Mouse (Mus musculus): ENCODE data around the gene Phox2a. TPM values are rescaled to one million over a fixed set of nuclear protein-coding genes. Genes with fewer than 3 reads are reported as not detected.

Phox2a gene
- polyA plus RNA-seq, 1 experiment from 2014 or later = not detected

- Histone ChIP-seq H3K4me3 (ENCODE audit: low read depth, low read length) (no peak overlapping the region), H3K36me3 (ENCODE audit: control insufficient read depth, insufficient read depth, low read length) (peaks cover 20% of the 10 kb centered on the region; the same call in 1 of the 2 replicates), H3K27me3 (ENCODE audit: control insufficient read depth, insufficient read depth, low read length) (peaks cover 33% of the 10 kb centered on the region), H3K9me3 (ENCODE audit: control insufficient read depth, low read length) (no peaks in the 10 kb centered on the region), H3K4me2 (ENCODE audit: low read depth, severe bottlenecking) (0 out of 2 replicates have a peak overlapping the region, but pooled peaks have one; percentile 82), H3K4me1 (ENCODE audit: control insufficient read depth, insufficient read depth, low read length) (peaks cover 19% of the 10 kb centered on the region), H3K9ac (ENCODE audit: low read length) (no peak overlapping the region), H3K27ac (replicated peaks; ENCODE audit: low read depth, low read length) (no peak overlapping the region)
- WGBS = 24% methylated on average over 31 of the region's 32 CpGs
- ATAC-seq (ENCODE audit: insufficient number of reproducible peaks, low FRiP score, low TSS enrichment, low read depth) (0 out of 2 replicates have a peak, but pooled peaks have one; percentile 7), DNase-seq (ENCODE audit: low spot score) (peak; percentile 59)
Observed at GRCm38 (mm10) chr7:101822836-101823757, 5.0 kb downstream of the Phox2a start.

GRCm38 (mm10) chr7:101823758-101824630 is 5.9 kb downstream of the Phox2a start:
- no peak overlapping the region for H3K4me3 ChIP-seq (ENCODE audit: low read depth, low read length)

GRCm38 (mm10) chr7:101830373-101830772 is 12.3 kb downstream of the Phox2a start:
- DNase-seq (ENCODE audit: low spot score) (no peak), ATAC-seq (ENCODE audit: insufficient number of reproducible peaks, low FRiP score, low TSS enrichment, low read depth) (no peak)
- 93% methylated on average over 3 of the region's 3 CpGs for WGBS
- Histone ChIP-seq H3K36me3 (ENCODE audit: control insufficient read depth, insufficient read depth, low read length) (peaks cover 42% of the 10 kb centered on the region), H3K4me1 (ENCODE audit: control insufficient read depth, insufficient read depth, low read length) (peaks cover 8% of the 10 kb centered on the region), H3K9me3 (ENCODE audit: control insufficient read depth, low read length) (no peaks in the 10 kb centered on the region), H3K4me2 (ENCODE audit: low read depth, severe bottlenecking) (no peak overlapping the region), H3K9ac (ENCODE audit: low read length) (no peak overlapping the region), H3K27me3 (ENCODE audit: control insufficient read depth, insufficient read depth, low read length) (no peaks in the 10 kb centered on the region), H3K27ac (replicated peaks; ENCODE audit: low read depth, low read length) (no peak overlapping the region), H3K4me3 (ENCODE audit: low read depth, low read length) (no peak overlapping the region)

More at GRCm38 (mm10) chr7:101823758-101824630, 5.9 kb downstream of the Phox2a start:
- peaks cover 24% of the 10 kb centered on the region for H3K27me3 ChIP-seq (ENCODE audit: control insufficient read depth, insufficient read depth, low read length)
- no peaks in the 10 kb centered on the region for H3K9me3 ChIP-seq (ENCODE audit: control insufficient read depth, low read length)
- no peak overlapping the region for H3K4me2 ChIP-seq (ENCODE audit: low read depth, severe bottlenecking)
- peak; percentile 27 for DNase-seq (ENCODE audit: low spot score)
- no peak overlapping the region for H3K27ac ChIP-seq (replicated peaks; ENCODE audit: low read depth, low read length)
- ATAC-seq (ENCODE audit: insufficient number of reproducible peaks, low FRiP score, low TSS enrichment, low read depth) = no peak
- no peak overlapping the region for H3K9ac ChIP-seq (ENCODE audit: low read length)
- peaks cover 19% of the 10 kb centered on the region for H3K4me1 ChIP-seq (ENCODE audit: control insufficient read depth, insufficient read depth, low read length)
- peaks cover 25% of the 10 kb centered on the region; the same call in 1 of the 2 replicates for H3K36me3 ChIP-seq (ENCODE audit: control insufficient read depth, insufficient read depth, low read length)
- 89% methylated on average over 18 of the region's 18 CpGs for WGBS

- no peak overlapping the region for H3K4me2 ChIP-seq (ENCODE audit: low read depth, severe bottlenecking)
- no peak overlapping the region for H3K9ac ChIP-seq (ENCODE audit: low read length)
- H3K27ac ChIP-seq (replicated peaks; ENCODE audit: low read depth, low read length) = no peak overlapping the region
- no peak overlapping the region for H3K4me3 ChIP-seq (ENCODE audit: low read depth, low read length)
- H3K27me3 ChIP-seq (ENCODE audit: control insufficient read depth, insufficient read depth, low read length) = no peaks in the 10 kb centered on the region
- peaks cover 11% of the 10 kb centered on the region for H3K4me1 ChIP-seq (ENCODE audit: control insufficient read depth, insufficient read depth, low read length)
- H3K9me3 ChIP-seq (ENCODE audit: control insufficient read depth, low read length) = no peaks in the 10 kb centered on the region
- 94% methylated on average over 8 of the region's 8 CpGs for WGBS
- peaks cover 35% of the 10 kb centered on the region for H3K36me3 ChIP-seq (ENCODE audit: control insufficient read depth, insufficient read depth, low read length)
- DNase-seq (ENCODE audit: low spot score) (no peak), ATAC-seq (ENCODE audit: insufficient number of reproducible peaks, low FRiP score, low TSS enrichment, low read depth) (no peak)
Observed at GRCm38 (mm10) chr7:101831437-101831836, 13.3 kb downstream of the Phox2a start.

- H3K9ac ChIP-seq (ENCODE audit: low read length) = no peak overlapping the region
- H3K36me3 ChIP-seq (ENCODE audit: control insufficient read depth, insufficient read depth, low read length) = peaks cover 32% of the 10 kb centered on the region
- no peak for ATAC-seq (ENCODE audit: insufficient number of reproducible peaks, low FRiP score, low TSS enrichment, low read depth)
- H3K9me3 ChIP-seq (ENCODE audit: control insufficient read depth, low read length) = no peaks in the 10 kb centered on the region
- no peak for DNase-seq (ENCODE audit: low spot score)
- WGBS = 96% methylated on average over 4 of the region's 4 CpGs
- no peak overlapping the region for H3K4me2 ChIP-seq (ENCODE audit: low read depth, severe bottlenecking)
- H3K27me3 ChIP-seq (ENCODE audit: control insufficient read depth, insufficient read depth, low read length) = no peaks in the 10 kb centered on the region
- H3K4me1 ChIP-seq (ENCODE audit: control insufficient read depth, insufficient read depth, low read length) = peaks cover 11% of the 10 kb centered on the region
- H3K27ac ChIP-seq (replicated peaks; ENCODE audit: low read depth, low read length) = no peak overlapping the region
- no peak overlapping the region for H3K4me3 ChIP-seq (ENCODE audit: low read depth, low read length)
Observed at GRCm38 (mm10) chr7:101832372-101832771, 14.3 kb downstream of the Phox2a start.

GRCm38 (mm10) chr7:101833352-101833751 is 15.2 kb downstream of the Phox2a start:
- no peak overlapping the region for H3K4me2 ChIP-seq (ENCODE audit: low read depth, severe bottlenecking)
- H3K27me3 ChIP-seq (ENCODE audit: control insufficient read depth, insufficient read depth, low read length) = no peaks in the 10 kb centered on the region
- no peak overlapping the region for H3K9ac ChIP-seq (ENCODE audit: low read length)
- DNase-seq (ENCODE audit: low spot score) (no peak), ATAC-seq (ENCODE audit: insufficient number of reproducible peaks, low FRiP score, low TSS enrichment, low read depth) (no peak)
- H3K27ac ChIP-seq (replicated peaks; ENCODE audit: low read depth, low read length) = no peak overlapping the region
- 83% methylated on average over 5 of the region's 5 CpGs for WGBS
- peaks cover 11% of the 10 kb centered on the region for H3K4me1 ChIP-seq (ENCODE audit: control insufficient read depth, insufficient read depth, low read length)
- no peak overlapping the region for H3K4me3 ChIP-seq (ENCODE audit: low read depth, low read length)
- peaks cover 27% of the 10 kb centered on the region for H3K36me3 ChIP-seq (ENCODE audit: control insufficient read depth, insufficient read depth, low read length)
- H3K9me3 ChIP-seq (ENCODE audit: control insufficient read depth, low read length) = no peaks in the 10 kb centered on the region

- H3K27ac ChIP-seq (replicated peaks; ENCODE audit: low read depth, low read length) = no peak overlapping the region
- 81% methylated on average over 3 of the region's 3 CpGs for WGBS
- no peak overlapping the region for H3K4me2 ChIP-seq (ENCODE audit: low read depth, severe bottlenecking)
- H3K9me3 ChIP-seq (ENCODE audit: control insufficient read depth, low read length) = no peaks in the 10 kb centered on the region
- no peak for ATAC-seq (ENCODE audit: insufficient number of reproducible peaks, low FRiP score, low TSS enrichment, low read depth)
- H3K36me3 ChIP-seq (ENCODE audit: control insufficient read depth, insufficient read depth, low read length) = peaks cover 23% of the 10 kb centered on the region
- H3K4me1 ChIP-seq (ENCODE audit: control insufficient read depth, insufficient read depth, low read length) = peaks cover 11% of the 10 kb centered on the region
- no peak overlapping the region for H3K4me3 ChIP-seq (ENCODE audit: low read depth, low read length)
- DNase-seq (ENCODE audit: low spot score) = no peak
- no peak overlapping the region for H3K9ac ChIP-seq (ENCODE audit: low read length)
- H3K27me3 ChIP-seq (ENCODE audit: control insufficient read depth, insufficient read depth, low read length) = no peaks in the 10 kb centered on the region
Observed at GRCm38 (mm10) chr7:101833916-101834584, 15.9 kb downstream of the Phox2a start.
